ENCODE assay signal across 24 mouse cellular contexts in the genomic region with DNA sequence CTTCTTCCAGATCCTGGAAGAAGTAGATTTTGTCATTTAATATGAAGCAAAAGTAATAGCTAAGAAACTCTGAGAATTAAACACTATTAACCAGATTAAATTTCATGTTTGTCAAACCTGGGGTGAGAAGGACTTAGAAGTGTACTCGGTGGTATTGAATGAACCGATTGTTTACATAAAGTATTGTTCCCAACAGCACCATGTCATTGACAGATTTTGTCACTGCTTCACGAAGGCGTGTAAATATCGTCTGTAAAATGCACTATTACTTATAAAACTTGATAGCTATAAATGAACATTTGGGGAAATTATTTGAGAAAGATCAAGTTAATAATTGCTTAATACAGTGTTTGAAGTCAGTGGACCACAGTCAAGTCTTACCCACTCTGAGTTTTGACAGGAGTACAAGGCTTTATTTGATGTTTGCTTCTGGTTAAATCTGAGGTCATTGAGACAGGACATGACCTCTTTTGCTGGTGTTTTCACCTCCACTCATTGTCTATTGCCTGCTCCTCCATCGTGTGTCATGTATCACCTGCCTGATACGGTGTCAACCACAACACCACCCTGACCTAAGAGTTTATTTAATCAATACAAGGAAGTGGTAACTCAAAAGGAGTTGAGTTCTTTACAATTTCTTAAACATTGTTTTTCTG.
DNase-seq lines count a peak whose midpoint lies in the region; ATAC-seq and TF ChIP-seq lines count a peak whose summit lies in the region.
"Had no signal": no experiment of that assay in that cellular context is flagged by ENCODE, and none has a peak within 500 bp of the region (broad histone marks: within the 10 kb centered on the region; RNA-seq: fewer than 3 reads in every experiment).

No protein-coding gene starts in this region.

- no peaks in the 10 kb centered on the region for H3K79me2 ChIP-seq in heart, adult 2 months (replicated peaks; ENCODE audit: control insufficient read depth, insufficient read depth, low read length)

- no peaks in the 10 kb centered on the region for H3K27me3 ChIP-seq in heart, adult 2 months (ENCODE audit: control insufficient read depth, insufficient read depth, low read length)
- no peaks in the 10 kb centered on the region for H3K27me3 ChIP-seq in liver, postnatal 0 days (ENCODE audit: insufficient read depth, low read length)
- H3K27me3 ChIP-seq in liver, embryonic 12.5 days (replicated peaks) = no peaks in the 10 kb centered on the region
- no peaks in the 10 kb centered on the region for H3K27me3 ChIP-seq in midbrain, embryonic 11.5 days (ENCODE audit: control insufficient read depth, insufficient read depth, low read length)
- H3K27me3 ChIP-seq in midbrain, embryonic 14.5 days (ENCODE audit: control insufficient read depth, insufficient read depth, low read length) = no peaks in the 10 kb centered on the region
- H3K27me3 ChIP-seq: CH12.LX; embryonic facial prominence, embryonic 12.5 days; forebrain, embryonic 13.5 days; forebrain, embryonic 15.5 days; Patski had no signal

- no peak overlapping the region for H3K9ac ChIP-seq in heart, adult 2 months (ENCODE audit: low read depth, low read length)
- no peak overlapping the region for H3K9ac ChIP-seq in liver, postnatal 0 days (replicated peaks)
- no peak overlapping the region for H3K9ac ChIP-seq in liver, embryonic 12.5 days
- H3K9ac ChIP-seq in midbrain, embryonic 11.5 days (ENCODE audit: low read length) = no peak overlapping the region
- H3K9ac ChIP-seq in midbrain, embryonic 14.5 days (replicated peaks; ENCODE audit: low read length) = no peak overlapping the region
- H3K9ac ChIP-seq: embryonic facial prominence, embryonic 12.5 days; forebrain, embryonic 13.5 days; forebrain, embryonic 15.5 days had no signal

- H3K4me3 ChIP-seq in heart, adult 2 months = no peak overlapping the region
- no peak overlapping the region for H3K4me3 ChIP-seq in liver, postnatal 0 days (ENCODE audit: low read depth, low read length)
- H3K4me3 ChIP-seq in liver, embryonic 12.5 days = no peak overlapping the region
- no peak overlapping the region for H3K4me3 ChIP-seq in midbrain, embryonic 11.5 days (ENCODE audit: low read depth, low read length)
- H3K4me3 ChIP-seq in midbrain, embryonic 14.5 days (replicated peaks; ENCODE audit: low read depth, low read length) = no peak overlapping the region
- H3K4me3 ChIP-seq: embryonic facial prominence, embryonic 10.5 days; embryonic facial prominence, embryonic 12.5 days; forebrain, embryonic 13.5 days; forebrain, embryonic 15.5 days had no signal

- H3K4me1 ChIP-seq in heart, adult 2 months (ENCODE audit: control insufficient read depth, insufficient read depth, low read length) = no peaks in the 10 kb centered on the region
- no peaks in the 10 kb centered on the region for H3K4me1 ChIP-seq in liver, postnatal 0 days (ENCODE audit: insufficient read depth)
- no peaks in the 10 kb centered on the region for H3K4me1 ChIP-seq in liver, embryonic 12.5 days
- H3K4me1 ChIP-seq in midbrain, embryonic 11.5 days (ENCODE audit: control insufficient read depth, insufficient read depth, low read length) = no peaks in the 10 kb centered on the region
- H3K4me1 ChIP-seq in midbrain, embryonic 14.5 days (ENCODE audit: control insufficient read depth, insufficient read depth, low read length) = no peaks in the 10 kb centered on the region
- H3K4me1 ChIP-seq: embryonic facial prominence, embryonic 10.5 days; embryonic facial prominence, embryonic 12.5 days; forebrain, embryonic 13.5 days; forebrain, embryonic 15.5 days had no signal

- peak; percentile 15 for DNase-seq in heart, adult 11 months
- DNase-seq in heart, adult 2 months = no peak
- no peak for DNase-seq in liver, postnatal 0 days
- DNase-seq in midbrain, embryonic 11.5 days (ENCODE audit: low spot score, missing footprints) = peak; percentile 62
- DNase-seq in midbrain, embryonic 14.5 days = no peak
- DNase-seq: adrenal gland, adult 8-10 months; adrenal gland, postnatal 14 days; adrenal gland, postnatal 36 days; B cell, adult 2 months; cerebellum, adult 11-12 months; cerebellum, adult 2 months; cerebellum, adult 9-10 months; cerebellum, postnatal 10 days; cerebellum, postnatal 25 days had no signal

- H3K9me3 ChIP-seq in liver, postnatal 0 days (ENCODE audit: low read length) = no peaks in the 10 kb centered on the region
- H3K9me3 ChIP-seq in liver, embryonic 12.5 days (replicated peaks) = no peaks in the 10 kb centered on the region
- no peaks in the 10 kb centered on the region for H3K9me3 ChIP-seq in midbrain, embryonic 11.5 days (ENCODE audit: control insufficient read depth, low read length)
- no peaks in the 10 kb centered on the region for H3K9me3 ChIP-seq in midbrain, embryonic 14.5 days (ENCODE audit: control insufficient read depth, low read length)
- H3K9me3 ChIP-seq: embryonic facial prominence, embryonic 10.5 days; embryonic facial prominence, embryonic 12.5 days; forebrain, embryonic 13.5 days; forebrain, embryonic 15.5 days had no signal

- WGBS in heart, adult 2 months = 81% methylated on average over 7 of the region's 7 CpGs
- WGBS in liver, postnatal 0 days (ENCODE audit: insufficient replicate concordance) = 63% methylated on average over 7 of the region's 7 CpGs
- 66% methylated on average over 7 of the region's 7 CpGs for WGBS in liver, embryonic 12.5 days (ENCODE audit: insufficient replicate concordance)
- WGBS in midbrain, embryonic 11.5 days = 84% methylated on average over 7 of the region's 7 CpGs
- WGBS in midbrain, embryonic 14.5 days = 79% methylated on average over 7 of the region's 7 CpGs

- no peak overlapping the region for H3K27ac ChIP-seq in heart, adult 2 months
- peak overlapping the region; percentile 57; the same call in 1 of the 2 replicates for H3K27ac ChIP-seq in liver, postnatal 0 days (ENCODE audit: low read depth)
- no peak overlapping the region for H3K27ac ChIP-seq in liver, embryonic 12.5 days
- no peak overlapping the region for H3K27ac ChIP-seq in midbrain, embryonic 11.5 days (ENCODE audit: low read depth, low read length)
- no peak overlapping the region for H3K27ac ChIP-seq in midbrain, embryonic 14.5 days (replicated peaks; ENCODE audit: low read depth, low read length)
- H3K27ac ChIP-seq: embryonic facial prominence, embryonic 10.5 days; embryonic facial prominence, embryonic 12.5 days; forebrain, embryonic 13.5 days; forebrain, embryonic 15.5 days had no signal

- intact Hi-C loops in heart, adult 2 months (cut with DNase I) = no loop called here

- TF ChIP-seq CTCF in heart, adult 2 months (IDR thresholded peaks at IDR 0.05) = no peak
- TF ChIP-seq CTCF in liver, postnatal 0 days (IDR thresholded peaks at IDR 0.05; ENCODE audit: low read depth) = no peak

- TF ChIP-seq POLR2A in heart, adult 2 months (IDR thresholded peaks at IDR 0.05; ENCODE audit: insufficient read depth, low read depth, low read length) = no peak

- no peaks in the 10 kb centered on the region for H3K36me3 ChIP-seq in heart, adult 2 months (ENCODE audit: control insufficient read depth, insufficient read depth, low read length)
- no peaks in the 10 kb centered on the region; the same call in 1 of the 2 replicates for H3K36me3 ChIP-seq in liver, postnatal 0 days (replicated peaks; ENCODE audit: insufficient read depth, low read length)
- no peaks in the 10 kb centered on the region for H3K36me3 ChIP-seq in liver, embryonic 12.5 days
- no peaks in the 10 kb centered on the region for H3K36me3 ChIP-seq in midbrain, embryonic 11.5 days (ENCODE audit: control insufficient read depth, insufficient read depth, low read length)
- H3K36me3 ChIP-seq in midbrain, embryonic 14.5 days (ENCODE audit: control insufficient read depth, insufficient read depth, low read length) = no peaks in the 10 kb centered on the region
- H3K36me3 ChIP-seq: embryonic facial prominence, embryonic 10.5 days; embryonic facial prominence, embryonic 12.5 days; forebrain, embryonic 15.5 days; G1E had no signal

- TF ChIP-seq EP300 in heart, adult 2 months (IDR thresholded peaks at IDR 0.05; ENCODE audit: insufficient read depth, low read depth, low read length) = no peak
- no peak for TF ChIP-seq EP300 in liver, postnatal 0 days (IDR thresholded peaks at IDR 0.05; ENCODE audit: low read depth)

- peak; percentile 88 for ATAC-seq in liver, postnatal 0 days
- no peak for ATAC-seq in liver, embryonic 12.5 days
- ATAC-seq in midbrain, embryonic 11.5 days (ENCODE audit: low FRiP score) = no peak
- no peak for ATAC-seq in midbrain, embryonic 14.5 days (ENCODE audit: low FRiP score, low TSS enrichment)
- ATAC-seq: activated CD4-positive, CD25-positive, alpha-beta regulatory T cell, adult 4 months; CD4-positive, CD25-positive, alpha-beta regulatory T cell, adult 4 months; forebrain, embryonic 13.5 days; forebrain, embryonic 15.5 days; Patski had no signal

- H3K4me2 ChIP-seq in liver, postnatal 0 days (ENCODE audit: low read depth, low read length) = no peak overlapping the region
- no peak overlapping the region for H3K4me2 ChIP-seq in liver, embryonic 12.5 days
- no peak overlapping the region for H3K4me2 ChIP-seq in midbrain, embryonic 11.5 days
- H3K4me2 ChIP-seq in midbrain, embryonic 14.5 days (ENCODE audit: low read length) = no peak overlapping the region
- H3K4me2 ChIP-seq: embryonic facial prominence, embryonic 12.5 days; forebrain, embryonic 13.5 days; forebrain, embryonic 15.5 days had no signal

Comparison
In these comparisons a context has a peak if more than half of its experiments do, and no peak if none do; other contexts are left out.
1. DNase-seq: peak in heart, adult 11 months (single experiment) and midbrain, embryonic 11.5 days (single experiment); none in heart, adult 2 months (0 of 2), liver, postnatal 0 days (single experiment) and midbrain, embryonic 14.5 days (single experiment).